In genomic region chr11:63296476-63296875, GRCm38 (mm10) we compare ENCODE assay signal across 18 mouse cellular contexts.
DNase-seq lines count a peak whose midpoint lies in the region; ATAC-seq and TF ChIP-seq lines count a peak whose summit lies in the region.
"Had no signal": no experiment of that assay in that cellular context is flagged by ENCODE, and none has a peak within 500 bp of the region (broad histone marks: within the 10 kb centered on the region; RNA-seq: fewer than 3 reads in every experiment).

No protein-coding gene starts in this region.

- no peaks in the 10 kb centered on the region for H3K9me3 ChIP-seq in kidney, embryonic 14.5 days (ENCODE audit: control insufficient read depth, low read length)
- no peaks in the 10 kb centered on the region for H3K9me3 ChIP-seq in liver, embryonic 11.5 days (ENCODE audit: control insufficient read depth, low read length)
- H3K9me3 ChIP-seq: embryonic facial prominence, embryonic 12.5 days; forebrain, embryonic 15.5 days; heart, embryonic 15.5 days had no signal

- WGBS in kidney, adult 2 months, result 50% methylated on average over 3 of the region's 3 CpGs
- 86% methylated on average over 3 of the region's 3 CpGs for WGBS in kidney, embryonic 14.5 days
- WGBS in liver, adult 2 months, result 42% methylated on average over 3 of the region's 3 CpGs
- WGBS in liver, embryonic 11.5 days, result 83% methylated on average over 3 of the region's 3 CpGs

- no peak for TF ChIP-seq POLR2A in kidney, adult 2 months (IDR thresholded peaks at IDR 0.05; ENCODE audit: low read depth, low read length)
- no peak for TF ChIP-seq POLR2A in liver, adult 2 months (IDR thresholded peaks at IDR 0.05; ENCODE audit: extremely low read depth, insufficient read depth, low read length)

- H3K27ac ChIP-seq in kidney, adult 2 months (ENCODE audit: insufficient read depth, low read depth, low read length), result no peak overlapping the region
- no peak overlapping the region for H3K27ac ChIP-seq in kidney, embryonic 14.5 days (ENCODE audit: low read depth, low read length)
- H3K27ac ChIP-seq in liver, adult 2 months (replicated peaks; ENCODE audit: insufficient read depth, low read depth, low read length), result no peak overlapping the region
- no peak overlapping the region for H3K27ac ChIP-seq in liver, embryonic 11.5 days (ENCODE audit: low read depth, low read length)
- H3K27ac ChIP-seq: embryonic facial prominence, embryonic 12.5 days; forebrain, embryonic 15.5 days; heart, embryonic 15.5 days; hindbrain, embryonic 14.5 days had no signal

- no peak for ATAC-seq in kidney, embryonic 14.5 days (ENCODE audit: low FRiP score, low TSS enrichment)
- ATAC-seq in liver, embryonic 11.5 days (replicated peaks; ENCODE audit: low FRiP score), result no peak
- ATAC-seq: forebrain, embryonic 15.5 days had no signal

- no peaks in the 10 kb centered on the region for H3K79me2 ChIP-seq in liver, adult 2 months (ENCODE audit: control insufficient read depth, insufficient read depth, low read length)

- no peaks in the 10 kb centered on the region for H3K27me3 ChIP-seq in kidney, adult 2 months (replicated peaks; ENCODE audit: control insufficient read depth, insufficient read depth, low read length)
- H3K27me3 ChIP-seq in kidney, embryonic 14.5 days (ENCODE audit: control insufficient read depth, insufficient read depth, low read length), result peaks cover 2% of the 10 kb centered on the region; the same call in 1 of the 2 replicates
- no peaks in the 10 kb centered on the region for H3K27me3 ChIP-seq in liver, adult 2 months (ENCODE audit: control insufficient read depth, insufficient read depth, low read length)
- no peaks in the 10 kb centered on the region for H3K27me3 ChIP-seq in liver, embryonic 11.5 days (replicated peaks; ENCODE audit: control insufficient read depth, insufficient read depth, low read length)
- H3K27me3 ChIP-seq: embryonic facial prominence, embryonic 12.5 days; forebrain, embryonic 15.5 days; heart, embryonic 15.5 days had no signal

- TF ChIP-seq CTCF in kidney, adult 2 months (conservative IDR thresholded peaks at IDR 0.05; ENCODE audit: insufficient read depth, insufficient read length, low read depth, low read length), result no peak
- TF ChIP-seq CTCF in liver, adult 2 months (IDR thresholded peaks at IDR 0.05; ENCODE audit: low read depth, low read length), result no peak

- DNase-seq in adrenal gland, postnatal 14 days, result peak; percentile 14
- DNase-seq in adrenal gland, adult (ENCODE audit: inconsistent age in 2 of 2, low spot score in 1 of 2), result no peak
- peak; percentile 80 for DNase-seq in kidney, adult 2 months
- peak; percentile 57 for DNase-seq in liver, adult 2 months (ENCODE audit: extremely low read depth, low read depth, low spot score)
- DNase-seq in liver, embryonic 11.5 days (ENCODE audit: low spot score), result no peak
- DNase-seq in kidney, postnatal 36 days, result peak; percentile 37 to 59
- DNase-seq: adrenal gland, adult 8-10 months; cerebellum, adult 11-12 months; cerebellum, adult 9-10 months; cerebellum, postnatal 25 days; gastrocnemius, postnatal 36 days; heart, adult 11 months; heart, postnatal 14 days had no signal

- no peaks in the 10 kb centered on the region for H3K4me1 ChIP-seq in kidney, adult 2 months (ENCODE audit: control insufficient read depth, insufficient read depth, low read length)
- peaks cover 11% of the 10 kb centered on the region; the same call in 1 of the 2 replicates for H3K4me1 ChIP-seq in kidney, embryonic 14.5 days (ENCODE audit: control insufficient read depth, insufficient read depth, low read length)
- no peaks in the 10 kb centered on the region; the same call in 1 of the 2 replicates for H3K4me1 ChIP-seq in liver, adult 2 months (ENCODE audit: control insufficient read depth, insufficient read depth, low read length)
- H3K4me1 ChIP-seq in liver, embryonic 11.5 days (replicated peaks; ENCODE audit: control insufficient read depth, insufficient read depth, low read length), result no peaks in the 10 kb centered on the region
- H3K4me1 ChIP-seq: heart, embryonic 15.5 days had no signal

- H3K4me2 ChIP-seq in kidney, embryonic 14.5 days (replicated peaks; ENCODE audit: low read depth, low read length), result no peak overlapping the region
- no peak overlapping the region for H3K4me2 ChIP-seq in liver, embryonic 11.5 days
- H3K4me2 ChIP-seq: embryonic facial prominence, embryonic 12.5 days; forebrain, embryonic 15.5 days; heart, embryonic 15.5 days; hindbrain, embryonic 14.5 days had no signal

- H3K4me3 ChIP-seq in kidney, adult 2 months (ENCODE audit: insufficient read depth, low read depth, low read length), result no peak overlapping the region
- H3K4me3 ChIP-seq in kidney, embryonic 14.5 days (ENCODE audit: low read length), result no peak overlapping the region
- no peak overlapping the region for H3K4me3 ChIP-seq in liver, adult 2 months (ENCODE audit: insufficient read depth, low read depth, low read length)
- H3K4me3 ChIP-seq in liver, embryonic 11.5 days (ENCODE audit: low read depth, low read length), result no peak overlapping the region
- H3K4me3 ChIP-seq: embryonic facial prominence, embryonic 12.5 days; forebrain, embryonic 15.5 days; heart, embryonic 15.5 days had no signal

- no peak overlapping the region for H3K9ac ChIP-seq in kidney, embryonic 14.5 days (ENCODE audit: low read depth, low read length)
- no peak overlapping the region for H3K9ac ChIP-seq in liver, adult 2 months (ENCODE audit: low read depth, low read length)
- H3K9ac ChIP-seq in liver, embryonic 11.5 days (ENCODE audit: low read depth, low read length), result no peak overlapping the region
- H3K9ac ChIP-seq: embryonic facial prominence, embryonic 12.5 days; forebrain, embryonic 15.5 days; heart, embryonic 15.5 days; hindbrain, embryonic 14.5 days had no signal

- H3K36me3 ChIP-seq in kidney, adult 2 months (ENCODE audit: control insufficient read depth, insufficient read depth, low read length), result no peaks in the 10 kb centered on the region
- no peaks in the 10 kb centered on the region for H3K36me3 ChIP-seq in kidney, embryonic 14.5 days (ENCODE audit: control insufficient read depth, insufficient read depth, low read length)
- H3K36me3 ChIP-seq in liver, adult 2 months (ENCODE audit: control insufficient read depth, insufficient read depth, low read length), result no peaks in the 10 kb centered on the region
- no peaks in the 10 kb centered on the region for H3K36me3 ChIP-seq in liver, embryonic 11.5 days (ENCODE audit: control insufficient read depth, insufficient read depth, low read length)
- H3K36me3 ChIP-seq: embryonic facial prominence, embryonic 12.5 days; forebrain, embryonic 15.5 days; heart, embryonic 15.5 days had no signal

Comparison
In these comparisons a context has a peak if more than half of its experiments do, and no peak if none do; other contexts are left out.
1. DNase-seq: peak in adrenal gland, postnatal 14 days (single experiment), kidney, adult 2 months (single experiment), liver, adult 2 months (single experiment) and kidney, postnatal 36 days (2 of 2); none in adrenal gland, adult (0 of 2) and liver, embryonic 11.5 days (single experiment).